Mouse (Mus musculus) spleen, postnatal 36 days (tissue): ENCODE measurements around the gene Tmem179.

ENCODE experiments used
- DNase-seq, 2 experiments: peaks; one replicate each; pipeline ENCODE4 v3.0.0; 2022; ENCODE audit warnings: low spot score in 2 of 2, mixed read lengths in 1 of 2

Tmem179 gene

GRCm38 (mm10) chr12:112538356-112538755, 21.8 kb upstream of the Tmem179 start:
- DNase-seq: no peak

GRCm38 (mm10) chr12:112537233-112537632, 20.7 kb upstream of the Tmem179 start:
- no peak for DNase-seq

GRCm38 (mm10) chr12:112533758-112534157, 17.2 kb upstream of the Tmem179 start:
- DNase-seq: no peak

DNA sequence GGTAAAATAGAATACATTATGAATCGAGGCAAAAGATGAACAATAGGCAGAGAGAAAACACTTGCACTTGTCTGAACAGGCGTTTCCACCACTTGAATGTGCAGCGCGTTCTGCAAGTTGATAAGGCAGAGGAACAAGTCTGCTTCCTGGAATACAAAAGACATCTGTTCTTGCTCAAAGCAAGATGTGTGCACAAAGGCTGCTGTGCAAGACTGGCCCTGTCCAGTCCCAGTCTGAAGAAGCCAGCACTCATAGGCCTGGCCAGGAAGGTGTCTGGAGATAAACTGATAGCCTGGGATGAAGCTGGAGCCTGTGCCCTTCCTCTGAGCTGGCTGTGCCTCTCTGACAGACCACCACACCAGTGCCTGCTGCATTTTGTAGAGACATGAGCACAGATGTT, 1.6 kb upstream of the Tmem179 start:
- DNase-seq: no peak

DNA sequence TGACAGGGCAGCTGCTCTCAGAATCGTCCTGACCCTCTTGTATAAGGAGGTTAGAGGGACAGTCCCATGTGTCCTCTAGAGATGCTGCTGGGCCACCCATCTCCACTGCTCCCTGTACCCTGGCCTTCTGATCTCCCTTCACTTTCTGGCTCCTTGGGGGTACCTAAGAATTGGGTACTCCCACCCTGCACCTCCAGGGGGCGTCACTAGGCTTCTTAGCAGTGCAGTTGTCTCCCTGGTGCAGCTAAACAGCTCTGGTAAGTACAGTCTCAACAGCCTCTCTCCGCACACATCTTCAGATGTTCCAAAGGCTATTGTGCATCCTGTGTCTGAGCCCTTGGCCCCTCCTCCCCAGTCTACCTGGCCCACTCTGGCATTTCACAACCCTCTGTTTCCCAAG, 1.6 kb downstream of the Tmem179 start:
- DNase-seq: no peak

DNA sequence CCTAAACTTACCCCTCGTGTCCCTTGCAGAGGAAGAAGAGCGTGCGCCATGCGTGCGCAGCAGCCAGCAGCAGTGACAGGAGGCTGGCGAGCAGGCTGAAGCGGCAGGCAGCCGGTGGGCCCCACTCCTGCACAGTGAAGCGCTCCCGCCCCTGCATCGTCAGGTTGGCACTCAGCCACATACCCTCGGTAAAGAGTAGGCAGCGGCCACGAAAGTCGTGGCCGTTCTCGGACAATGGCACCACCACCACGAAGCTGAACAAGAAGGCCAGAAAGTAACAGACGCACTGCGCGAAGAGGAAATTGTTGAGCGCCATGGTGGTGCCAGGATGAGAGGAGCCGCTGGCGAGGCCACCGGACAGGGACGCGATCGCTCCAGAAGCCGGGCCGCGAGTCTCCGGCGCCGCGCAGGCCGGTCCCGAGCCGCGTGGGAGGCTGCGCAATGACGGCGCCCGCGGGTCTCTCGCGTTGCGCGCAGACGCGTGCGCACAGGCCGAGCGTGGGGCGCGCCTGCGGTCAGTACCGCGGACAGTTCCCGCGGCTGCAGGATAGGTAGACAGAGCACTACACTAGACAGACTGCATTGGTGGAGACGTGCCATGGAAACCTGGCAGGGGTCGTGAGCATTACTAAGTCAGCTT, 5.7 kb downstream of the Tmem179 start:
- DNase-seq: no peak

DNA sequence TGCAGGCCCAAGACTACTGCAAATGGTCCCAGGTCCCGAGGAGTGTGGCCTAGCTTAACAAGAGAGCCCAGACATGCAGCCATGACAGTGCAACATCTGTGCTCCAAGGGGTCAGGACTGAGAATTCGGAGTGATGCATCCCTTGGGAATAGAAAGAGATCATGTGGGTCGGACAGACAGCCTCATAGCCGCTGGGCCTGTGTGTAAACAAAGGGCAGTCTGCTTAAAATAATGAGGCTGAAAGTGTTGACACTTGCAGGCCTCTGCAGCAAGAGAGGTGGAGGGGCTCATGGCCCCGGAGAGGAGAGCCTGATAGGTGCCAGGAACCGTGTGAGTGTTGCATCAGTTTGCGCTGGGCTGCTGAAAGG, 6.2 kb downstream of the Tmem179 start:
- DNase-seq: no peak

DNA sequence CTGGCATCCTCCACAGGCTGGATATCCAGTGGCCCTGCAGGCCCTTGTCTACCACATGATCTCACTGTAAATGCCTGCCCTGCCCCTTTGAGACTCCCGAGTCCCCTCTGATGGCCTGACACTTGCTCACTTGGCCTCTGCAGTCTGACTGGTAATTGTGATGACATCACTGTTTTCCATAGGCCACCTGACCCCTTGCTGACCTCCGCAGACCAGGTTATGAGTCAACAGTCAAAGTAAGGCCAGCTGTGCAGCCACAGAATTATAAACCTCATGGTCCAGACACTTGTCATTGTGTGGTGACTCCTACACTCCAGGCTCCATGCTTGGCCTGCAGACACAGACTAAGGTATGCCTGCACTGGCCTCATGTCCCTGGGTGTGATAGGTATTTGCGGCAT, 8.6 kb downstream of the Tmem179 start:
- DNase-seq: no peak

- DNase-seq: no peak
Observed at GRCm38 (mm10) chr12:112507264-112507663, 9.3 kb downstream of the Tmem179 start.

- DNase-seq: no peak
Observed at GRCm38 (mm10) chr12:112506267-112506666, 10.3 kb downstream of the Tmem179 start.

DNA sequence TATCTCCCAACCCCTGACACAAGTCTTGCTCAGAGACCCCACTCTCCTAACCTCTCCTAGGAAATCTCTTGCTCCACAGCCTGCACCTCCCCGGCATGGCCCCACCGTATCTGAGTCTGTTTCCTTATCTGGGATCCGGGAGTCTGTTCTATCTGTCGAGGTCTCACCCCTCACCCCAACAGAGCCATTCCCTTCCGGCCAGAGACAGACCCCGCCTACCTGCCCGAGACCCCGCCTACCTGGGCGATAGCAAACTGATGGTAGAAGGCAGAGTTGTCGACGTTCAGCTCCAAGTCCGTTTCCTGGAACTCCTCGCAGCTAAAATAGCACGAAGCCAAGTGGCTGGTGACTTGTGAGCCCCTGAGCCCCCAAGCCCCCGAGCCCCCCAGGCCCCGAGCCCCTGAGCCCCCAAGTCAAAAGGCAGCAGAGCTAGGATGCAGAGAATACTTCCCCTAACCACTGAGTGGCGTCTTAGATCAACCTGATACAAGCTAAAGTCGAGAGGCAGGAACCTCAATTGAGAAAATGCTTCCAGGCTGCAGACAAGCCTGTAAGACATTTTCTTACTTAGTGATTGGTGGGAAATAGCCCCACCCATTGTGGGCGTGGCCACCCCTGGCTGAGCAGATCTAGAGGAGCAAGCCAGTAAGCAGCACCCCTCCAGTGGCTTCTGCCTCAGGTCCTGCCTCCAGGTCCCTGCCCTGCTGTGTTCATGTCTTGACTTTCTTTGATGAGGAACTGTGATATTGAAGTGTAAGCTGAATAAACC, 13.4 kb downstream of the Tmem179 start:
- no peak for DNase-seq

- DNase-seq: no peak
Observed at GRCm38 (mm10) chr12:112498683-112499082, 17.9 kb downstream of the Tmem179 start.

- DNase-seq: no peak
Observed at GRCm38 (mm10) chr12:112497731-112498130, 18.8 kb downstream of the Tmem179 start.

GRCm38 (mm10) chr12:112496136-112496535, 20.4 kb downstream of the Tmem179 start:
- DNase-seq: no peak

DNA sequence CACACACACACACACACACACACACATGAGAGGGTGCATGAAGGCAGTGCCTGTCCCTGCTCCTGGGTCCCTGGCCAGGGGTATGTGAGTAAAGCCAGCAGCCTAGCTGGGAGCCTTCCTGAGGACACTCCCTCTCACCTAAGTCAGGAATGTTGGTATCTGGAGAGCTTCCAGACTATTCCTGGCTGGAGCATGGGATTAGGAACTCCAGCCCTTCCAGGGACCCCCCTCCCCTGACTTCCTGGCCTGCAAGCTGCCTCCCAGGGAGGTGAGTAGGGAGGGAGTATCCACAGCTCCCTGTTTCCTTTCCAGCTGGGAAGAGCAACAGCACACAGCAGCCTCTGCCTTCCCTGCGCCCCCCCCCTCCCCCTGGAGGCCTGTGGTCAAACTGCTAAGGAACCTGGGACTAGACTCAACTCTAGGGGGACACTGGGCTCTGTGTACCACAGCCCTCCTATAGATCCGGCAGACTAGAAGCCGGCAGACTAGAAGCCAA, 26.1 kb downstream of the Tmem179 start:
- no peak for DNase-seq

DNA sequence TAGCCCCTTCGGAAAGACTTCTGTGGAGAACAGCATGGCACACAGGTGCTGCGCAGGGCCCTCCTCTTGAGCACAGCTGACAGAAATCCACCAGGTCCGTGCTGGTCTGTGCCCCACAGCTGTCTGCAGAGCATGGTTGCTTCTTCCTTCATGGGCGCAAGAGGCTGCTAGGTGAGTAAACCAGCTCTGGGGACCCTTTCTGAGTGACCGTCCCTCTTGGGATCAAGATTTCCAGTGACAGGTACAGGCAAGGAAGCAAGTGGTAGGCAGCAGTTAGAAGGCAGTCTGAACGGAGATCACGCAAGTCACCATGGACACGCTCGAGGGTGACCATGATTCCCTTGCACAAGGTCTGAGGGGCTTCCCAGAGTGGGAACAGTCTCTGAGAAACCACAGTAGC, 27.0 kb downstream of the Tmem179 start:
- no peak for DNase-seq

DNA sequence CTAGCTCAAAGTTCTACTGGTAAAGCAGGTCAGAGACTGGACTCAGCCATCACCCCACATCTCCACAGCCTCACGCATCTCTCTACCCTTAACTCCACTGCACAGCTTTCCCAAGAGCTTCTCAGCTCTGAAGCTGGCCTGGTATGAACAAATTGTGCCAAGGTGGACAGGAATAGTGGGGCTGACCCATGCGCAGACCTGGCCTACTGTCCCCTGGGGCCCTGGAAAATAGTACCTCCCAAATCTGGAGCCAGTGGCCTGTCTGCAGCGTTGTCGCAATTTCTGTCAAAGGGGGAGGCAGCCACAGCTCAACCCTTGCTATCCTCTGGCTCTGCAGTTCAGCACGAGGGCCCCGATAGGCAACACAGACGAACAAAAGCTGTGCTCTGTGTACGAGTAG, 27.4 kb downstream of the Tmem179 start, which contains the start of gene A530016L24Rik:
Gene A530016L24Rik (plus strand): TSS at position 315 of the 400 bp plus-strand sequence.
- DNase-seq: no peak

DNA sequence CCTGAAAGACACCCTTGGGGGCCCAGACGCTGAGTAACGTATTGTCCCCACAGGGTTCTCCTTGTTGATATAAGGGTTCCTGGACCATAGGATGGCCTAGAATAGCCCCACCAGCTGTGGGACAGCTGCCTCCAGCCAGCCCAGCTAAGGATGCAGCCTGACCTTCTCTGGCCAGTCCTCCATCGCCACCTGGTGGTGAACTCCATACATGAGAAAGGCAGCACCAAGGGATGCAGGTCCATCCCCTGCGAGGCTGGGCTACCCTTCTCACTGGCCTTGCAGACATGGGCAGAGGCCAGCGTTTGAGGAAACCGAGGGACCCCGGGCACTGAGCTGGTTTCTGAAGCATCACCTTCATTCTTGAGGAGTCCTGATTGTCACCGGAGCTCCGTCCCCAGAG, 42.8 kb downstream of the Tmem179 start:
- peak; percentile 22 to 29 for DNase-seq

DNA sequence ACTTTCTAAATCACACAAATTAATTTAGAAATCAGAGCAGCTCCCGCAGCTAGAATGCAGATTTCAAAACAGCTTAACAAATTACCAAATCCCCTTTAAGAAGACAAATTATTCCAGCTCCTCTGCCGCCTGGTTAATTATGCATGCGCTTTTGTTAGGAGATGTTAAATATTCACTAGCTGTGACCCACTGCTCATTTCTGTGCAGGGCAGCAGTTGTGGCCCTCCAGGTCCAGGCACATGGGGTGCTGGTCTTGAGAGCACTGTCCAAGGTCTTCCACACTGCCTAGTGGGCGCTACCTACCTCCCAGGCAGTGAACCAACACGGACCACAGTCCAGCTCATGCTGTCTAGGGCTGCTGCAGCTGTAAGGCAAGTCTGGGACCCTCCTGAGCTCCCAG, 46.3 kb downstream of the Tmem179 start:
- DNase-seq: no peak

GRCm38 (mm10) chr12:112469393-112469792, 47.2 kb downstream of the Tmem179 start:
- no peak for DNase-seq

- no peak for DNase-seq
Observed at GRCm38 (mm10) chr12:112467387-112467786, 49.2 kb downstream of the Tmem179 start.

DNA sequence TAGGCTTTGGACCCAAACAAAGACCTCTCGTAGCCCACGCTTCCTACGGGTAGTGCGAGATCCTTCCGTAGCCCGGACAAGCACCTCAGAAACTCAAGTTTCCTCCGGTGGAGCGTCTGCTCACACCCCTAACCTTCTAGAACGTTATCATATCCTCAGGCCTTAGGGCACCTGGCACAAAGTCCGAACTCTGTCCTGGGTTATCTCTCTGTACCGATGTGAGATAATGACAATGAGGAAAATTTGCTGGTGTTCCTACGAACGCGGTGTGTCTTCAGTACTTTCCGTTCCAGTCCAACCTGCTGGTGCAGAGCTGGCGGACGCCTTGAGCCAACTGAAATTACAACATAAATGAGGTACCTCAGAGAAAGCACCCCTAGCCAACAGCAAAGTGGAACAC, 50.6 kb downstream of the Tmem179 start:
- DNase-seq: no peak

DNA sequence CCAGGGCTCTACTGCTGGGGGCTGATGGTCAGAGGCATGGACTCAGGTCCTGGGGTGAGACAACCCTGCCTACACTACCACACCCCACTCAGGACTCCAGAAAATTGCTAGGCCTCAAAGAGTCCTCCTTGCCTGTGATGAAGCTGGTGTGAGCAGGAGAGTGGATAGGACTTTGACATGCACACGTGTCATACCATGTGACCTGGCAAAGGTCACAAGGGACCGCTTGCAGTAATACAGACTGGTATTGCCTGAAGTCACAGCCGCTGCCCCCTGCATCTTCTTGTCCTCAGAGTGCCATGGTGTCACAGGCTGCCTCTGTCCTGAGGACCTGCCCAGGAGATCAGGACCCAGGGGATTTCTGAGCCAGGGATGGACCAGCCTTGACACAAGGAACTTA, 52.0 kb downstream of the Tmem179 start:
- DNase-seq: no peak
